Mouse (Mus musculus) heart, embryonic 15.5 days (tissue): ENCODE measurements around the gene Dhps. TPM values are rescaled to one million over a fixed set of nuclear protein-coding genes. Genes with fewer than 3 reads are reported as not detected.
"Not testable (repeated sequence)": the region's sequence is repeated elsewhere in the genome, so short reads cannot be mapped to it uniquely, and the experiment has no call there.

ENCODE experiments used
- ATAC-seq: fragments of 200-750 bp; cut with Nextera tagmentation; replicated peaks from 2 replicates; pipeline ENCODE4 v1.8.0; 2017; ENCODE audit warnings: low read depth, moderate TSS enrichment; ENCODE audit not compliant: insufficient number of reproducible peaks, insufficient read depth, low FRiP score
- H3K27ac ChIP-seq: fragments of 300-500 bp; sonication (generic); 2 replicates; pipeline ENCODE4 v1.5.1; 2015; ENCODE audit warnings: mild to moderate bottlenecking, inconsistent platforms
- H3K27me3 ChIP-seq: fragments of 300-500 bp; sonication (generic); 2 replicates; pipeline ENCODE4 v1.6.1; 2015; ENCODE audit warnings: inconsistent platforms
- H3K36me3 ChIP-seq: fragments of 300-500 bp; sonication (generic); 2 replicates; pipeline ENCODE4 v1.6.1; 2015; ENCODE audit warnings: mild to moderate bottlenecking, inconsistent platforms
- H3K4me1 ChIP-seq: fragments of 300-500 bp; sonication (generic); replicated peaks from 2 replicates; pipeline ENCODE4 v1.6.1; 2015; ENCODE audit warnings: inconsistent platforms
- H3K4me2 ChIP-seq: fragments of 300-500 bp; sonication (generic); 2 replicates; pipeline ENCODE4 v1.6.1; 2015; ENCODE audit warnings: inconsistent platforms, mild to moderate bottlenecking, moderate library complexity
- H3K4me3 ChIP-seq: fragments of 300-500 bp; sonication (generic); 2 replicates; pipeline ENCODE4 v1.5.1; 2015; ENCODE audit warnings: mild to moderate bottlenecking, inconsistent platforms
- H3K9ac ChIP-seq: fragments of 300-500 bp; sonication (generic); 2 replicates; pipeline ENCODE4 v1.6.1; 2015; ENCODE audit warnings: mild to moderate bottlenecking, inconsistent platforms
- H3K9me3 ChIP-seq: fragments of 300-500 bp; sonication (generic); replicated peaks from 2 replicates; pipeline ENCODE4 v1.6.1; 2016; ENCODE audit warnings: inconsistent platforms
- WGBS: fragments of 180-500 bp; shearing (Covaris S2); methylation state at CpG from one replicate; pipeline ENCODE4 v1.1.7; 2015; ENCODE audit warnings: mixed read lengths; 5-methylcytosine and 5-hydroxymethylcytosine counted together
- polyA plus RNA-seq: library from polyadenylated mRNA; unstranded; fragments of >200 nt; fragmentation: Nextera tagmentation; extraction: Ambion mirVana; gene quantifications from 2 replicates; pipeline ENCODE4 v1.2.1, GENCODE M21; 2015

The Dhps gene
- polyA plus RNA-seq, 1 experiment from 2014 or later, result 46.1 TPM

- H3K4me2 ChIP-seq, result peak within 1 kb of the TSS; percentile 96
- no peaks in the 10 kb centered on the region for H3K27me3 ChIP-seq
- peak within 1 kb of the TSS; percentile 85 for H3K27ac ChIP-seq
- peak within 1 kb of the TSS; percentile 88 for H3K4me3 ChIP-seq
- peak; percentile 14; the same call in 1 of the 2 replicates for ATAC-seq
- H3K9ac ChIP-seq, result peak within 1 kb of the TSS; percentile 90
- H3K36me3 ChIP-seq, result peaks cover 24% of the 10 kb centered on the region
- H3K4me1 ChIP-seq, result peaks cover 39% of the 10 kb centered on the region
- under 1% methylated on average over 30 of the region's 30 CpGs for WGBS
- no peaks in the 10 kb centered on the region for H3K9me3 ChIP-seq
Measured at GRCm38 (mm10) chr8:85080532-85081215, 9.1 kb downstream of the Dhps start, which contains the start of gene Wdr83os. TSS of gene Wdr83os (plus strand) at chr8:85080740.

- Histone ChIP-seq H3K4me2 (peak within 1 kb of the TSS; percentile 96), H3K27me3 (no peaks in the 10 kb centered on the region), H3K27ac (peak within 1 kb of the TSS; percentile 85), H3K4me1 (peaks cover 39% of the 10 kb centered on the region), H3K4me3 (peak within 1 kb of the TSS; percentile 88), H3K9me3 (no peaks in the 10 kb centered on the region), H3K36me3 (peaks cover 20% of the 10 kb centered on the region; the same call in 1 of the 2 replicates), H3K9ac (peak within 1 kb of the TSS; percentile 90)
- peak; percentile 45 for ATAC-seq
- WGBS, result under 1% methylated on average over 9 of the region's 9 CpGs
Measured at GRCm38 (mm10) chr8:85081216-85081555, 9.6 kb downstream of the Dhps start, which contains the start of gene Wdr83. TSS of gene Wdr83 (minus strand) at chr8:85081306.

- not testable (repeated sequence) for H3K27ac ChIP-seq, H3K9me3 ChIP-seq, H3K9ac ChIP-seq, ATAC-seq, H3K27me3 ChIP-seq, H3K4me2 ChIP-seq
- WGBS, result 77% methylated on average over 4 of the region's 4 CpGs
- Histone ChIP-seq H3K36me3 (peaks cover 21% of the 10 kb centered on the region; the same call in 1 of the 2 replicates), H3K4me1 (peaks cover 39% of the 10 kb centered on the region), H3K4me3 (0 out of 2 replicates have a peak overlapping the region, but pooled peaks have one; percentile 91)
Measured at GRCm38 (mm10) chr8:85082169-85082568, 10.6 kb downstream of the Dhps start.

- Histone ChIP-seq H3K27ac (peak within 1 kb of the TSS; percentile 65), H3K4me3 (peak within 1 kb of the TSS; percentile 91), H3K4me1 (peaks cover 39% of the 10 kb centered on the region), H3K4me2 (peak within 1 kb of the TSS; percentile 91), H3K27me3 (no peaks in the 10 kb centered on the region), H3K9ac (peak within 1 kb of the TSS; percentile 81), H3K36me3 (peaks cover 22% of the 10 kb centered on the region; the same call in 1 of the 2 replicates), H3K9me3 (no peaks in the 10 kb centered on the region)
- under 1% methylated on average over 30 of the region's 30 CpGs for WGBS
- peak; percentile 85 for ATAC-seq
Measured at GRCm38 (mm10) chr8:85083108-85083813, 11.7 kb downstream of the Dhps start, which contains the start of gene Man2b1. TSS of gene Man2b1 (plus strand) at chr8:85083270.

GRCm38 (mm10) chr8:85084633-85085032 lies 13.1 kb downstream of the Dhps start:
- H3K27ac ChIP-seq, result no peak overlapping the region
- H3K27me3 ChIP-seq, result no peaks in the 10 kb centered on the region
- WGBS, result 79% methylated on average over 8 of the region's 8 CpGs
- no peak overlapping the region for H3K4me2 ChIP-seq
- no peak for ATAC-seq
- H3K4me3 ChIP-seq, result no peak overlapping the region
- H3K9me3 ChIP-seq, result no peaks in the 10 kb centered on the region
- H3K9ac ChIP-seq, result no peak overlapping the region
- H3K4me1 ChIP-seq, result peaks cover 32% of the 10 kb centered on the region
- peaks cover 23% of the 10 kb centered on the region; the same call in 1 of the 2 replicates for H3K36me3 ChIP-seq

- WGBS, result 76% methylated on average over 3 of the region's 3 CpGs
- peaks cover 24% of the 10 kb centered on the region for H3K4me1 ChIP-seq
Measured at GRCm38 (mm10) chr8:85086238-85086637, 14.7 kb downstream of the Dhps start.

GRCm38 (mm10) chr8:85088771-85089170 lies 17.2 kb downstream of the Dhps start:
- no peaks in the 10 kb centered on the region for H3K27me3 ChIP-seq
- H3K4me3 ChIP-seq, result no peak overlapping the region
- no peak overlapping the region for H3K4me2 ChIP-seq
- WGBS, result 66% methylated on average over 2 of the region's 2 CpGs
- H3K9me3 ChIP-seq, result no peaks in the 10 kb centered on the region
- H3K36me3 ChIP-seq, result peaks cover 27% of the 10 kb centered on the region; the same call in 1 of the 2 replicates
- peaks cover 8% of the 10 kb centered on the region for H3K4me1 ChIP-seq
- no peak overlapping the region for H3K27ac ChIP-seq
- no peak overlapping the region for H3K9ac ChIP-seq
- ATAC-seq, result no peak

More at GRCm38 (mm10) chr8:85086238-85086637, 14.7 kb downstream of the Dhps start:
- Histone ChIP-seq H3K27me3 (no peaks in the 10 kb centered on the region), H3K9me3 (no peaks in the 10 kb centered on the region), H3K9ac (no peak overlapping the region), H3K27ac (no peak overlapping the region), H3K36me3 (peaks cover 23% of the 10 kb centered on the region; the same call in 1 of the 2 replicates), H3K4me2 (no peak overlapping the region), H3K4me3 (no peak overlapping the region)
- no peak for ATAC-seq

GRCm38 (mm10) chr8:85090856-85091255 lies 19.3 kb downstream of the Dhps start:
- Histone ChIP-seq H3K27ac (no peak overlapping the region), H3K27me3 (no peaks in the 10 kb centered on the region), H3K4me3 (no peak overlapping the region), H3K4me1 (no peaks in the 10 kb centered on the region), H3K36me3 (peaks cover 26% of the 10 kb centered on the region), H3K4me2 (no peak overlapping the region), H3K9ac (no peak overlapping the region), H3K9me3 (no peaks in the 10 kb centered on the region)
- WGBS, result 88% methylated on average over 11 of the region's 11 CpGs
- ATAC-seq, result no peak

GRCm38 (mm10) chr8:85091526-85092090 lies 20.1 kb downstream of the Dhps start:
- Histone ChIP-seq H3K9ac (no peak overlapping the region), H3K36me3 (peaks cover 31% of the 10 kb centered on the region), H3K9me3 (no peaks in the 10 kb centered on the region), H3K27ac (no peak overlapping the region), H3K4me3 (no peak overlapping the region), H3K4me2 (no peak overlapping the region), H3K4me1 (no peaks in the 10 kb centered on the region), H3K27me3 (no peaks in the 10 kb centered on the region)
- ATAC-seq, result no peak
- 40% methylated on average over 21 of the region's 21 CpGs for WGBS

GRCm38 (mm10) chr8:85095051-85095450 lies 23.5 kb downstream of the Dhps start:
- whole genome bisulfite sequencing, result 88% methylated on average over 13 of the region's 13 CpGs
- no peaks in the 10 kb centered on the region for H3K27me3 ChIP-seq
- peaks cover 24% of the 10 kb centered on the region for H3K36me3 ChIP-seq
- H3K9ac ChIP-seq, result no peak overlapping the region
- H3K27ac ChIP-seq, result no peak overlapping the region
- ATAC-seq, result no peak
- H3K4me3 ChIP-seq, result no peak overlapping the region
- no peaks in the 10 kb centered on the region for H3K4me1 ChIP-seq
- no peak overlapping the region for H3K4me2 ChIP-seq
- H3K9me3 ChIP-seq, result no peaks in the 10 kb centered on the region

GRCm38 (mm10) chr8:85095566-85095965 lies 24.0 kb downstream of the Dhps start:
- Histone ChIP-seq H3K4me1 (no peaks in the 10 kb centered on the region), H3K4me3 (no peak overlapping the region), H3K27me3 (no peaks in the 10 kb centered on the region), H3K9ac (no peak overlapping the region), H3K27ac (no peak overlapping the region), H3K36me3 (peaks cover 24% of the 10 kb centered on the region), H3K4me2 (no peak overlapping the region), H3K9me3 (no peaks in the 10 kb centered on the region)
- ATAC-seq, result no peak
- 94% methylated on average over 7 of the region's 7 CpGs for WGBS
